Mouse (Mus musculus) neural tube, embryonic 13.5 days (tissue): Measurements from ENCODE around the gene Afm. TPM values are rescaled to one million over a fixed set of nuclear protein-coding genes. Genes with fewer than 3 reads are reported as not detected.

Experiments
- ATAC-seq: fragments of 200-750 bp; cut with Nextera tagmentation; 2 replicates; pipeline ENCODE4 v1.8.0; 2017; ENCODE audit warnings: low read depth, mild to moderate bottlenecking, moderate TSS enrichment, moderate library complexity
- H3K27ac ChIP-seq: fragments of 300-500 bp; sonication (generic); replicated peaks from 2 replicates; pipeline ENCODE4 v1.5.1; 2015; ENCODE audit warnings: moderate library complexity, mild to moderate bottlenecking, inconsistent platforms
- H3K27me3 ChIP-seq: fragments of 300-500 bp; sonication (generic); 2 replicates; pipeline ENCODE4 v1.6.1; 2015; ENCODE audit warnings: mild to moderate bottlenecking, inconsistent platforms
- H3K36me3 ChIP-seq: fragments of 300-500 bp; sonication (generic); 2 replicates; pipeline ENCODE4 v1.6.1; 2015; ENCODE audit warnings: mild to moderate bottlenecking, inconsistent platforms
- H3K4me1 ChIP-seq: fragments of 300-500 bp; sonication (generic); replicated peaks from 2 replicates; pipeline ENCODE4 v1.6.1; 2015; ENCODE audit warnings: inconsistent platforms
- H3K4me2 ChIP-seq: fragments of 300-500 bp; sonication (generic); 2 replicates; pipeline ENCODE4 v1.6.1; 2015; ENCODE audit warnings: inconsistent platforms, mild to moderate bottlenecking, moderate library complexity
- H3K4me3 ChIP-seq: fragments of 300-500 bp; sonication (generic); 2 replicates; pipeline ENCODE4 v1.5.1; 2015; ENCODE audit warnings: mild to moderate bottlenecking, inconsistent platforms
- H3K9ac ChIP-seq: fragments of 300-500 bp; sonication (generic); 2 replicates; pipeline ENCODE4 v1.6.1; 2015; ENCODE audit warnings: moderate library complexity, mild to moderate bottlenecking, inconsistent platforms
- H3K9me3 ChIP-seq: fragments of 300-500 bp; sonication (generic); 2 replicates; pipeline ENCODE4 v1.6.1; 2016; ENCODE audit warnings: inconsistent platforms
- WGBS: fragments of 180-500 bp; shearing (Covaris S2); methylation state at CpG from one replicate; pipeline ENCODE4 v1.1.7; 2015; 5-methylcytosine and 5-hydroxymethylcytosine counted together
- polyA plus RNA-seq: library from polyadenylated mRNA; unstranded; fragments of >200 nt; fragmentation: Nextera tagmentation; extraction: Ambion mirVana; gene quantifications from 2 replicates; pipeline ENCODE4 v1.2.1, GENCODE M21; 2015

Gene Afm
- polyA plus RNA-seq, 1 experiment from 2014 or later: not detected

DNA sequence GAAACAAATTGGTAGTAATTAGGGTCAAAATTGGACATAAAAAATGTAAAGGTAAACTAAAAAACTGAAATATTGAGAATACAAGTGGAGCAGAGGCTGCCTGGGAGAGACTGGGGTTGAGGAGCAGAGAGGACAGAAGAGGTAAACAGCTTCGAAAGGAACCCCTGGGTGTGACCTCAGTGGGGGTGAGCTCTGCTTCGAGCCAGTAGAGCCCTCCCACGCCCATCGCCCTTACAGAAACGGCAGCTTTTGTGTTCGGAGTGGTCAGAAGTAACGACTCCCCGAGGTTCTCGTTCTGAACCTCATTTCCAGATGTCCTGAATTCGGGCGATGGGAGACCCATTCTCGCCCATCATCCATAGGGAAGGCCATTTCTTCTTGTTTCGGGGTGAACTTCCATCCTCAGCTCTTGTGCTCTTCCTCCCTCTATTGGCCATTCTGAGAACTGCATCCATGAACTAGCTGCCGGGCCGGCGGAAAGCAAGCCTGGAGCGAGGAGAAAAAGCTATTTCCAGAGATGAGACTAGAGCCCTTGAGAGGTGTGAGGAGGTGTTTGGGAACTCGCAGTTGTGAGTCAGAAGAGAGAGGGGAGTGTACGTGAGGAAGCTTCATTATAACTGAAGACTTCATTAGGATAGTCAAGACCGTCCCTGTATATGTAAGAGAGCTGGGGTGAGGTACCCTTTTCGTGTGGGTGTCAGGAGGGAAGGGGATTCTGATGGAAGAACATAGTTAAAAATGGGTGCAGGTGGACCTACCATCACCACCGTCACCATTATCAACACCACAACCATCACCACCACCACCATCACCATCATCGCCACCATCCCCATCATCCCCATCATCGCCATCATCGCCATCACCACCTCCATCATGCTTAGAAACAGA, 70.2 kb downstream of the Afm start:
- Histone ChIP-seq H3K27ac (no peak overlapping the region), H3K4me1 (no peaks in the 10 kb centered on the region), H3K27me3 (no peaks in the 10 kb centered on the region), H3K4me3 (peak overlapping the region; percentile 41), H3K4me2 (peak overlapping the region; percentile 68), H3K9ac (peak overlapping the region; percentile 67), H3K36me3 (no peaks in the 10 kb centered on the region), H3K9me3 (no peaks in the 10 kb centered on the region)
- WGBS: 25% methylated on average over 25 of the region's 25 CpGs
- peak; percentile 74 for ATAC-seq

GRCm38 (mm10) chr5:90590676-90591075, 71.9 kb downstream of the Afm start:
- Histone ChIP-seq H3K4me2 (no peak overlapping the region), H3K27ac (no peak overlapping the region), H3K4me3 (no peak overlapping the region), H3K9ac (no peak overlapping the region), H3K36me3 (no peaks in the 10 kb centered on the region), H3K9me3 (no peaks in the 10 kb centered on the region), H3K4me1 (no peaks in the 10 kb centered on the region), H3K27me3 (no peaks in the 10 kb centered on the region)
- 87% methylated on average over 10 of the region's 10 CpGs for WGBS
- no peak for ATAC-seq

DNA sequence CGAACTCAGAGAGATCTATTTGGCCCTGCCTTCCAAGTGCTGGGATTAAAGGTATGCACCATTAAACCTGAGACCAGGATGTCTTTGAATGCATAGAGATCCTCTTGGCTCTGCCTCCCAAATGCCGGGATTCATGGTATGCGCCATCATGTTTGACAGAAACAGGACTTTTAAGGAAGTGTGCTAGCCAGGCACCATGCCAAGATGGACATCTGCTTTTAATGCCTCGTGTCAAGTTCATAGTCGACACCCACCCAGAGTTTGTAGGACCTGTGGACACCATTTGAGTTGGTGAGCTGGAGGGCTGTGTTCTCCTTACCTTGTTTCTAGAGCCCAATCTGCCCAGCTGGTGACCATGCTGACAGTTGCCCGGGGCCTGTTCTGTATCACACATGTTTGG, 73.2 kb downstream of the Afm start:
- 92% methylated on average over 6 of the region's 6 CpGs for WGBS

GRCm38 (mm10) chr5:90594945-90595344, 76.2 kb downstream of the Afm start:
- 91% methylated on average over 13 of the region's 13 CpGs for WGBS
- Histone ChIP-seq H3K27ac (no peak overlapping the region), H3K9me3 (no peaks in the 10 kb centered on the region), H3K4me2 (no peak overlapping the region), H3K36me3 (no peaks in the 10 kb centered on the region), H3K4me3 (no peak overlapping the region), H3K9ac (no peak overlapping the region), H3K27me3 (no peaks in the 10 kb centered on the region), H3K4me1 (no peaks in the 10 kb centered on the region)
- no peak for ATAC-seq

More for the DNA sequence above, 73.2 kb downstream of the Afm start:
- Histone ChIP-seq H3K4me1 (no peaks in the 10 kb centered on the region), H3K4me2 (no peak overlapping the region), H3K27ac (no peak overlapping the region), H3K4me3 (no peak overlapping the region), H3K9ac (no peak overlapping the region), H3K9me3 (no peaks in the 10 kb centered on the region), H3K27me3 (no peaks in the 10 kb centered on the region), H3K36me3 (no peaks in the 10 kb centered on the region)
- no peak for ATAC-seq

DNA sequence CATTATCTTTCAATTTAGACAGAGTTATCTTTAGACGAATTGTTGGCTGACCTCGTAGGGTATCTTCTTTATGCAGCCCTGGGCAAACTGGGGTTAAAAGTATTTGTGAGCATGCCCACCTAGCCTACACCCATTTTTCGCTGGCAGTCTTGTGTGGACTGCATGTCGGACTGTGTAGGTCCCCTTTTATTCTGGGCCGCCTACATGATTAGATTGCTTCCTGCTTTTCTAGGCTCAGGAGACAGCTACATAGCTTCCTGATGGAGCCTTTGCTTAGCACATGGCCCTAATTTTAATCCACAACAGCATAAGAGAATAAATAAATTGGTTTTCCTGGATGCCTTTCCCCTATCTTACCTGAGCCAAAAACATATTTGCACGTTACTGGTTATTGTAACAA, 77.4 kb downstream of the Afm start:
- Histone ChIP-seq H3K27me3 (no peaks in the 10 kb centered on the region), H3K4me1 (no peaks in the 10 kb centered on the region), H3K36me3 (no peaks in the 10 kb centered on the region), H3K4me3 (no peak overlapping the region), H3K9ac (no peak overlapping the region), H3K4me2 (no peak overlapping the region), H3K9me3 (no peaks in the 10 kb centered on the region), H3K27ac (no peak overlapping the region)
- ATAC-seq: no peak
- 91% methylated on average over 6 of the region's 6 CpGs for WGBS

DNA sequence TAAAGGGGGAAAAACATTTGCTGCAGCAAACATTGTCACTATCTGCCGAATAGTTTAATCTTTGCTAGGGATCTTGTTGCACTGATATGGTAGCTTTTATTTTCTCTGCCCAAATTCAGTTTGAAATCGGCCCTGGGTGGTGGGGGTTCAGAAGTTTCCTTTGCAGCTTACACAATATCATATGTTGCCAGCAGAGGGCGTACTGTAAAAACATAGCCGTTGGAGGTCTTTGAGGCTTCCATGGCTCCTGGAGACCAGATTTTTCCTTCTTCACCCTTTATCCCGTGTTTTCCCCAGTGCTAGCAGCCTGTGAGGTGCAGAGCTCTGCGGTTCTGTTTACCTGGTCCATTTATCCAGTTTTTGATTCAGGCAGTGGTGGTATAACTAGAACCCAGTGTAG, 82.7 kb downstream of the Afm start:
- no peak for ATAC-seq
- Histone ChIP-seq H3K27me3 (no peaks in the 10 kb centered on the region), H3K9ac (no peak overlapping the region), H3K36me3 (no peaks in the 10 kb centered on the region), H3K4me3 (no peak overlapping the region), H3K4me1 (no peaks in the 10 kb centered on the region), H3K27ac (no peak overlapping the region), H3K4me2 (no peak overlapping the region), H3K9me3 (no peaks in the 10 kb centered on the region)
- 24% methylated on average over 6 of the region's 6 CpGs for WGBS

Other genes with a start within 250 kb of the Afm start
- gene Ankrd17, start 152.4 kb upstream of the Afm start, polyA plus RNA-seq: 28.3 and 29.3 TPM in 2 replicates
- 6.0 and 6.1 TPM in 2 replicates for gene Gm9958, start 151.7 kb upstream of the Afm start, polyA plus RNA-seq
- gene Alb, start 58.0 kb upstream of the Afm start, polyA plus RNA-seq: 0.56 and 1.1 TPM in 2 replicates
- 1.7 and 6.1 TPM in 2 replicates for gene Afp, start 28.2 kb upstream of the Afm start, polyA plus RNA-seq
- gene 5830473C10Rik, start 42.2 kb downstream of the Afm start, polyA plus RNA-seq: not detected in 2 replicates
- 1.7 and 1.9 TPM in 2 replicates for gene Rassf6, start 121.7 kb downstream of the Afm start, polyA plus RNA-seq
- not detected in 2 replicates for gene Cxcl5, start 240.4 kb downstream of the Afm start, polyA plus RNA-seq
- gene Ppbp, start 249.6 kb downstream of the Afm start, polyA plus RNA-seq: 2.9 and 3.2 TPM in 2 replicates